Mouse (Mus musculus) liver, adult 2 months (tissue): ENCODE results near the gene Dot1l. TPM values are rescaled to one million over a fixed set of nuclear protein-coding genes. Genes with fewer than 3 reads are reported as not detected.

Experiments used
- DNase-seq: peaks from one replicate; pipeline ENCODE4 v3.0.0-alpha.2; 2011; ENCODE audit warnings: low read depth, low spot score; ENCODE audit errors: extremely low read depth
- H3K27ac ChIP-seq: fragments of 200-500 bp; replicated peaks from 2 replicates; pipeline ENCODE4 v1.5.1; 2012; ENCODE audit warnings: low read depth, mild to moderate bottlenecking, control low read depth, inconsistent platforms, low read length; ENCODE audit not compliant: insufficient read depth
- H3K27me3 ChIP-seq: fragments of 200-500 bp; 2 replicates; pipeline ENCODE4 v1.6.1; 2012; ENCODE audit warnings: mild to moderate bottlenecking, moderate library complexity, low read length, inconsistent platforms; ENCODE audit not compliant: control insufficient read depth, insufficient read depth
- H3K36me3 ChIP-seq: fragments of 200-500 bp; 2 replicates; pipeline ENCODE4 v1.6.1; 2012; ENCODE audit warnings: low read length, inconsistent platforms; ENCODE audit not compliant: control insufficient read depth, insufficient read depth
- H3K4me1 ChIP-seq: fragments of 200-500 bp; 2 replicates; pipeline ENCODE4 v1.6.1; 2011; ENCODE audit warnings: low read length; ENCODE audit not compliant: control insufficient read depth, insufficient read depth
- H3K4me3 ChIP-seq: fragments of 200-500 bp; 2 replicates; pipeline ENCODE4 v1.5.1; 2011; ENCODE audit warnings: low read depth, mild to moderate bottlenecking, control low read depth, low read length, moderate library complexity; ENCODE audit not compliant: insufficient read depth
- H3K79me2 ChIP-seq: fragments of 200-500 bp; 2 replicates; pipeline ENCODE4 v1.6.1; 2012; ENCODE audit warnings: inconsistent platforms, mild to moderate bottlenecking, low read length, moderate library complexity; ENCODE audit not compliant: control insufficient read depth, insufficient read depth
- H3K9ac ChIP-seq: fragments of 200-500 bp; 2 replicates; pipeline ENCODE4 v1.6.1; 2012; ENCODE audit warnings: low read depth, mild to moderate bottlenecking, control low read depth, inconsistent platforms, low read length
- CTCF ChIP-seq: fragments of 200-500 bp; IDR thresholded peaks from 2 replicates; pipeline ENCODE4 v1.5.1; 2011; ENCODE audit warnings: low read depth, low read length, control low read depth
- POLR2A ChIP-seq: fragments of 200-500 bp; IDR thresholded peaks from 2 replicates; pipeline ENCODE4 v1.6.1; 2011; ENCODE audit warnings: low read length, control low read depth; ENCODE audit not compliant: insufficient read depth; ENCODE audit errors: extremely low read depth
- whole genome bisulfite sequencing: fragments of 180-500 bp; shearing (Covaris S2); methylation state at CpG from one replicate; pipeline ENCODE4 v1.1.7; 2018; 5-methylcytosine and 5-hydroxymethylcytosine counted together
- polyA plus RNA-seq: library from polyadenylated mRNA; depleted of rRNA; stranded (reverse); fragments of >200 nt; gene quantifications from 2 replicates; pipeline ENCODE4 v1.2.3, GENCODE M21; 2012
- total RNA-seq: library from RNA; depleted of rRNA; stranded (reverse); fragments of >200 nt; gene quantifications from 2 replicates; pipeline ENCODE4 v1.2.3, GENCODE M21; 2014

Gene Dot1l
- total and polyA plus RNA-seq, 2 experiments, result 2.4 to 14.8 TPM

GRCm38 (mm10) chr10:80794750-80795149 lies 39.7 kb downstream of the Dot1l start:
- Histone ChIP-seq H3K79me2 (peaks cover 9% of the 10 kb centered on the region; the same call in 1 of the 2 replicates), H3K4me3 (no peak overlapping the region), H3K27ac (no peak overlapping the region), H3K27me3 (no peaks in the 10 kb centered on the region), H3K9ac (no peak overlapping the region), H3K4me1 (peaks cover 12% of the 10 kb centered on the region), H3K36me3 (peaks cover 4% of the 10 kb centered on the region; the same call in 1 of the 2 replicates)
- no peak for DNase-seq
- WGBS, result 89% methylated on average over 8 of the region's 8 CpGs
- TF ChIP-seq CTCF (no peak), POLR2A (no peak)

- Histone ChIP-seq H3K4me3 (no peak overlapping the region), H3K36me3 (no peaks in the 10 kb centered on the region; the same call in 1 of the 2 replicates), H3K27ac (no peak overlapping the region), H3K79me2 (peaks cover 13% of the 10 kb centered on the region; the same call in 1 of the 2 replicates), H3K27me3 (no peaks in the 10 kb centered on the region), H3K4me1 (peaks cover 12% of the 10 kb centered on the region), H3K9ac (0 out of 2 replicates have a peak overlapping the region, but pooled peaks have one; percentile 5)
- TF ChIP-seq CTCF, result no peak
- no peak for TF ChIP-seq POLR2A
- WGBS, result 82% methylated on average over 9 of the region's 9 CpGs
- DNase-seq, result no peak
Observed at GRCm38 (mm10) chr10:80796307-80796848, 41.4 kb downstream of the Dot1l start.

GRCm38 (mm10) chr10:80797186-80798149 lies 42.5 kb downstream of the Dot1l start:
- Histone ChIP-seq H3K4me1 (peaks cover 12% of the 10 kb centered on the region), H3K9ac (peak overlapping the region; percentile 84), H3K4me3 (peak overlapping the region; percentile 74), H3K27ac (peak overlapping the region; percentile 93), H3K36me3 (no peaks in the 10 kb centered on the region; the same call in 1 of the 2 replicates), H3K27me3 (no peaks in the 10 kb centered on the region), H3K79me2 (peaks cover 13% of the 10 kb centered on the region; the same call in 1 of the 2 replicates)
- WGBS, result 2% methylated on average over 59 of the region's 59 CpGs
- no peak for DNase-seq
- TF ChIP-seq CTCF, result no peak
- no peak for TF ChIP-seq POLR2A

- Histone ChIP-seq H3K79me2 (peaks cover 13% of the 10 kb centered on the region; the same call in 1 of the 2 replicates), H3K4me3 (peak within 1 kb of the TSS; percentile 74), H3K9ac (peak within 1 kb of the TSS; percentile 90), H3K27ac (peak within 1 kb of the TSS; percentile 93), H3K27me3 (no peaks in the 10 kb centered on the region), H3K4me1 (peaks cover 12% of the 10 kb centered on the region), H3K36me3 (peaks cover 2% of the 10 kb centered on the region; the same call in 1 of the 2 replicates)
- under 1% methylated on average over 104 of the region's 104 CpGs for WGBS
- DNase-seq, result peak; percentile 92
- TF ChIP-seq CTCF (no peak), POLR2A (peak; percentile 68; the same call in 1 of the 2 replicates)
Observed at GRCm38 (mm10) chr10:80798150-80799006, 43.4 kb downstream of the Dot1l start, which contains the start of the genes Sf3a2 and Plekhj1. Sf3a2 (plus strand) TSS chr10:80798198. Plekhj1 (minus strand) TSS chr10:80798626.

GRCm38 (mm10) chr10:80799070-80799566 lies 44.1 kb downstream of the Dot1l start:
- Histone ChIP-seq H3K27ac (peak overlapping the region; percentile 81), H3K36me3 (peaks cover 2% of the 10 kb centered on the region; the same call in 1 of the 2 replicates), H3K79me2 (peaks cover 13% of the 10 kb centered on the region; the same call in 1 of the 2 replicates), H3K27me3 (no peaks in the 10 kb centered on the region), H3K9ac (peak overlapping the region; percentile 90), H3K4me3 (peak overlapping the region; percentile 74), H3K4me1 (peaks cover 12% of the 10 kb centered on the region)
- peak; percentile 41 for DNase-seq
- under 1% methylated on average over 18 of the region's 18 CpGs for WGBS
- TF ChIP-seq POLR2A (no peak), CTCF (no peak)
